Mouse (Mus musculus) ZHBTc4 (cell line): ENCODE measurements at regions not wholly inside any gene's neighbourhood (a gene's known extent, or its start where the extent isn't known, plus 50 kb on each side); places are given as distances from the start of the nearest gene placed in this dataset.
A peak's percentile ranks its signal among the peaks of the same experiment; 100 is the strongest.

Experiments used
- DNase-seq: peaks from one replicate; pipeline ENCODE4 v3.0.0-alpha.2; 2011; ENCODE audit warnings: low read depth, low spot score

- DNase-seq = no peak
These were observed 225.5 kb upstream of the Cdh4 start for GRCm38 (mm10) chr2:179216773-179217172.

- DNase-seq = no peak
These were observed 214.1 kb upstream of the Cdh4 start for GRCm38 (mm10) chr2:179228096-179228495.

GRCm38 (mm10) chr2:179231708-179232354 is 210.4 kb upstream of the Cdh4 start:
- DNase-seq = no peak

- no peak for DNase-seq
These were observed 204.1 kb upstream of the Cdh4 start for GRCm38 (mm10) chr2:179238166-179238565.

GRCm38 (mm10) chr2:179260892-179261291 is 181.3 kb upstream of the Cdh4 start:
- DNase-seq = no peak

GRCm38 (mm10) chr2:179263888-179264287 is 178.3 kb upstream of the Cdh4 start:
- DNase-seq = peak; percentile 64

GRCm38 (mm10) chr2:179265436-179265835 is 176.8 kb upstream of the Cdh4 start:
- no peak for DNase-seq

- no peak for DNase-seq
These were observed 164.9 kb upstream of the Cdh4 start for GRCm38 (mm10) chr2:179277204-179277886.

GRCm38 (mm10) chr2:179277887-179278282 is 164.3 kb upstream of the Cdh4 start:
- DNase-seq = no peak

GRCm38 (mm10) chr2:179282276-179282675 is 160.0 kb upstream of the Cdh4 start:
- DNase-seq = no peak

GRCm38 (mm10) chr2:179290394-179290793 is 151.8 kb upstream of the Cdh4 start:
- DNase-seq = no peak

GRCm38 (mm10) chr2:179291046-179291563 is 151.1 kb upstream of the Cdh4 start:
- no peak for DNase-seq

GRCm38 (mm10) chr2:179291958-179292357 is 150.3 kb upstream of the Cdh4 start:
- DNase-seq = no peak

GRCm38 (mm10) chr2:179292566-179292965 is 149.7 kb upstream of the Cdh4 start:
- DNase-seq = peak; percentile 6

- DNase-seq = no peak
These were observed 149.1 kb upstream of the Cdh4 start for GRCm38 (mm10) chr2:179293114-179293513.

- no peak for DNase-seq
These were observed 145.2 kb upstream of the Cdh4 start for GRCm38 (mm10) chr2:179297057-179297456.

- DNase-seq = no peak
These were observed 138.5 kb upstream of the Cdh4 start for GRCm38 (mm10) chr2:179303765-179304164.

- DNase-seq = peak; percentile 71
These were observed 134.8 kb upstream of the Cdh4 start for GRCm38 (mm10) chr2:179307286-179307931.

- peak; percentile 13 for DNase-seq
These were observed 134.3 kb upstream of the Cdh4 start for GRCm38 (mm10) chr2:179307932-179308303.

- DNase-seq = no peak
These were observed 124.2 kb upstream of the Cdh4 start for GRCm38 (mm10) chr2:179318046-179318445.

GRCm38 (mm10) chr2:179325242-179325641 is 117.0 kb upstream of the Cdh4 start:
- DNase-seq = no peak

- DNase-seq = no peak
These were observed 109.2 kb upstream of the Cdh4 start for GRCm38 (mm10) chr2:179332872-179333489.
